Mouse (Mus musculus): Measurements from ENCODE around the gene Gsdmc4.
"Not testable (repeated sequence)": the region's sequence is repeated elsewhere in the genome, so short reads cannot be mapped to it uniquely, and the experiment has no call there.

Gene Gsdmc4

GRCm38 (mm10) chr15:63912197-63912596 lies at the start of gene Gsdmc4:
TSS of gene Gsdmc4 (minus strand) at chr15:63912297.
- DNase-seq (ENCODE audit: low read depth in 1 of 2, low spot score in 2 of 2) = not testable (repeated sequence)

- no peak for DNase-seq (ENCODE audit: low read depth in 1 of 2, low spot score in 2 of 2)
Measured at GRCm38 (mm10) chr15:63960542-63960941, 48.4 kb upstream of the Gsdmc4 start.

- DNase-seq (ENCODE audit: low read depth in 1 of 2, low spot score in 2 of 2) = no peak
Measured at GRCm38 (mm10) chr15:63957553-63957952, 45.5 kb upstream of the Gsdmc4 start.

GRCm38 (mm10) chr15:63953256-63953655 lies 41.2 kb upstream of the Gsdmc4 start:
- no peak for DNase-seq (ENCODE audit: low read depth in 1 of 2, low spot score in 2 of 2)

- no peak for DNase-seq (ENCODE audit: low read depth in 1 of 2, low spot score in 2 of 2)
Measured at GRCm38 (mm10) chr15:63941221-63941620, 29.1 kb upstream of the Gsdmc4 start.

- no peak for DNase-seq (ENCODE audit: low read depth in 1 of 2, low spot score in 2 of 2)
Measured at GRCm38 (mm10) chr15:63932656-63933055, 20.6 kb upstream of the Gsdmc4 start.

- no peak for DNase-seq (ENCODE audit: low read depth in 1 of 2, low spot score in 2 of 2)
Measured at GRCm38 (mm10) chr15:63931404-63931803, 19.3 kb upstream of the Gsdmc4 start.

GRCm38 (mm10) chr15:63930107-63931041 lies 18.3 kb upstream of the Gsdmc4 start:
- DNase-seq (ENCODE audit: low read depth in 1 of 2, low spot score in 2 of 2) = no peak

- no peak for DNase-seq (ENCODE audit: low read depth in 1 of 2, low spot score in 2 of 2)
Measured at GRCm38 (mm10) chr15:63926201-63926600, 14.1 kb upstream of the Gsdmc4 start.

GRCm38 (mm10) chr15:63924484-63924883 lies 12.4 kb upstream of the Gsdmc4 start:
- DNase-seq (ENCODE audit: low read depth in 1 of 2, low spot score in 2 of 2) = no peak

- not testable (repeated sequence) for DNase-seq (ENCODE audit: low read depth in 1 of 2, low spot score in 2 of 2)
Measured at GRCm38 (mm10) chr15:63921618-63922017, 9.5 kb upstream of the Gsdmc4 start.

- DNase-seq (ENCODE audit: low read depth in 1 of 2, low spot score in 2 of 2) = not testable (repeated sequence)
Measured at GRCm38 (mm10) chr15:63919728-63920127, 7.6 kb upstream of the Gsdmc4 start.

GRCm38 (mm10) chr15:63916584-63916983 lies 4.5 kb upstream of the Gsdmc4 start:
- DNase-seq (ENCODE audit: low read depth in 1 of 2, low spot score in 2 of 2) = not testable (repeated sequence)

- DNase-seq (ENCODE audit: low read depth in 1 of 2, low spot score in 2 of 2) = not testable (repeated sequence)
Measured at GRCm38 (mm10) chr15:63909896-63910295, 2.2 kb downstream of the Gsdmc4 start.

GRCm38 (mm10) chr15:63895560-63896353 lies 16.3 kb downstream of the Gsdmc4 start:
- not testable (repeated sequence) for DNase-seq (ENCODE audit: low read depth in 1 of 2, low spot score in 2 of 2)

GRCm38 (mm10) chr15:63888440-63888839 lies 23.7 kb downstream of the Gsdmc4 start:
- DNase-seq (ENCODE audit: low read depth in 1 of 2, low spot score in 2 of 2) = not testable (repeated sequence)

GRCm38 (mm10) chr15:63887949-63888348 lies 24.1 kb downstream of the Gsdmc4 start:
- not testable (repeated sequence) for DNase-seq (ENCODE audit: low read depth in 1 of 2, low spot score in 2 of 2)

- not testable (repeated sequence) for DNase-seq (ENCODE audit: low read depth in 1 of 2, low spot score in 2 of 2)
Measured at GRCm38 (mm10) chr15:63878458-63878857, 33.6 kb downstream of the Gsdmc4 start, which contains the start of gene Gsdmc3. TSS of gene Gsdmc3 (minus strand) at chr15:63878558.

- not testable (repeated sequence) for DNase-seq (ENCODE audit: low read depth in 1 of 2, low spot score in 2 of 2)
Measured at GRCm38 (mm10) chr15:63876160-63876559, 35.9 kb downstream of the Gsdmc4 start.

- not testable (repeated sequence) for DNase-seq (ENCODE audit: low read depth in 1 of 2, low spot score in 2 of 2)
Measured at GRCm38 (mm10) chr15:63861965-63862364, 50.1 kb downstream of the Gsdmc4 start.

Measured in monocyte, adult 2 months (primary cell).